Mouse (Mus musculus): ENCODE results near the gene Fpr2. TPM values are rescaled to one million over a fixed set of nuclear protein-coding genes. Genes with fewer than 3 reads are reported as not detected.
"Not testable (repeated sequence)": the region's sequence is repeated elsewhere in the genome, so short reads cannot be mapped to it uniquely, and the experiment has no call there.

Fpr2 gene
- polyA plus RNA-seq, 1 experiment, result 0.34 TPM

GRCm38 (mm10) chr17:17882672-17883071 is 5.0 kb upstream of the Fpr2 start:
- DNase-seq (ENCODE audit: low read depth), result no peak

- DNase-seq (ENCODE audit: low read depth), result no peak
Observed at GRCm38 (mm10) chr17:17883840-17884239, 3.8 kb upstream of the Fpr2 start, which contains the start of gene Fpr1. Gene Fpr1 (minus strand): TSS chr17:17883940.

- no peak for DNase-seq (ENCODE audit: low read depth)
Observed at GRCm38 (mm10) chr17:17889732-17890425, 2.3 kb downstream of the Fpr2 start.

- DNase-seq (ENCODE audit: low read depth), result no peak
Observed at GRCm38 (mm10) chr17:17896039-17896438, 8.4 kb downstream of the Fpr2 start.

- no peak for DNase-seq (ENCODE audit: low read depth)
Observed at GRCm38 (mm10) chr17:17899268-17899667, 11.6 kb downstream of the Fpr2 start.

GRCm38 (mm10) chr17:17900768-17901167 is 13.1 kb downstream of the Fpr2 start:
- no peak for DNase-seq (ENCODE audit: low read depth)

GRCm38 (mm10) chr17:17909636-17910421 is 22.2 kb downstream of the Fpr2 start:
- DNase-seq (ENCODE audit: low read depth), result peak; percentile 19

GRCm38 (mm10) chr17:17912618-17913017 is 25.0 kb downstream of the Fpr2 start:
- DNase-seq (ENCODE audit: low read depth), result not testable (repeated sequence)

- no peak for DNase-seq (ENCODE audit: low read depth)
Observed at GRCm38 (mm10) chr17:17917376-17917775, 29.8 kb downstream of the Fpr2 start.

GRCm38 (mm10) chr17:17917782-17918181 is 30.2 kb downstream of the Fpr2 start:
- no peak for DNase-seq (ENCODE audit: low read depth)

Other genes with a start within 250 kb of the Fpr2 start
- gene Vmn2r90, start 184.1 kb upstream of the Fpr2 start, polyA plus RNA-seq (2012; rRNA removed), result not detected in 2 replicates
- gene Spaca6, start 60.7 kb upstream of the Fpr2 start, polyA plus RNA-seq (2012; rRNA removed), result 80.0 and 90.9 TPM in 2 replicates
- 0.32 and 0.92 TPM in 2 replicates for gene Has1, start 32.6 kb upstream of the Fpr2 start, polyA plus RNA-seq (2012; rRNA removed)
- 0.41 and 0.69 TPM in 2 replicates for gene Fpr1, start 3.9 kb upstream of the Fpr2 start, polyA plus RNA-seq (2012; rRNA removed)
- gene Fpr3, start within 50 bp of the Fpr2 start, polyA plus RNA-seq (2012; rRNA removed), result not detected in 2 replicates
- not detected in 2 replicates for gene Fpr-rs4, start 133.9 kb downstream of the Fpr2 start, polyA plus RNA-seq (2012; rRNA removed)
- gene Vmn2r124, start 161.6 kb downstream of the Fpr2 start, polyA plus RNA-seq (2012; rRNA removed), result not detected in 2 replicates
- gene Vmn2r91, start 197.2 kb downstream of the Fpr2 start, polyA plus RNA-seq (2012; rRNA removed), result not detected in 2 replicates

Data from gonadal fat pad, adult 2 months (tissue).